Mouse (Mus musculus): Measurements from ENCODE around the gene Wdr35.
"Not testable (repeated sequence)": the region's sequence is repeated elsewhere in the genome, so short reads cannot be mapped to it uniquely, and the experiment has no call there.

The Wdr35 gene

DNA sequence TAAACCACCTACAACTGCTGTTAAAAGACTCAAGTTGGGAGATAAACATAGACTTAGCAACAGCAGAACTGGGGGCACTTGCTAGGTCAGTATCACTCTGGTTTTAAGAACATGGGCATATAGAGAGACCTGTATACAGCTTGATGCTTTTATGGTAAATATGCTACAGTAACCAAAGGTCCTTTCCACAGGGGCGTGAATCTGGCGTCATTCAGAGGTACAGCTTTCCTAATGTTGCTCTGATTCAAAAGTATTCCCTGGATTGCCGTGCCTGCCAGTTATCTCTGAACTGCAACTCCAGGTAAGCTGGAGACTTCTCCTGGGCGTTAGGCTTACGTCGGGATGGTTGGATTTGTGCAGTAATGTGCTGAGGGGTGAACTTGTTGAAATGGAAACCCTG is 34.1 kb downstream of the Wdr35 start:
- DNase-seq, result no peak

DNA sequence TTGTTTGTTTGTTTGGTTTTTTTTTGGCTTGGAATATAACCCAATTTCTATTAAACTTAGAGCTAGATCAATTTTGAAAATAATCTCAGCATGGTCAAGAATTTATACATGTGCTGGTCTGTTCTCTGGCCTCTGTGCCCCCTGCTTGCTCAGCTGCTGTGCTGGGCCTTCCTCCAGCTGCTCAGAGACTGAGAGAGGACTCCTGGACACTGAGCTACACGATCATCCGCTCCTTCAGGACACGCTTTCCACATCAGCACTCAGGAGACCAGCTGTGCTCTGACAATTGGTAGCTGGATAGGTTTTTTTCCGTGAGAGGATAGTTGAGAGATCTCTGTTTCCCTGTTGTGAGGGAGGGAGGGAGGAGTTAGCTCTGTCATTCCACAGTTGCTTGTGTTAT is 36.6 kb downstream of the Wdr35 start:
- DNase-seq, result no peak

DNA sequence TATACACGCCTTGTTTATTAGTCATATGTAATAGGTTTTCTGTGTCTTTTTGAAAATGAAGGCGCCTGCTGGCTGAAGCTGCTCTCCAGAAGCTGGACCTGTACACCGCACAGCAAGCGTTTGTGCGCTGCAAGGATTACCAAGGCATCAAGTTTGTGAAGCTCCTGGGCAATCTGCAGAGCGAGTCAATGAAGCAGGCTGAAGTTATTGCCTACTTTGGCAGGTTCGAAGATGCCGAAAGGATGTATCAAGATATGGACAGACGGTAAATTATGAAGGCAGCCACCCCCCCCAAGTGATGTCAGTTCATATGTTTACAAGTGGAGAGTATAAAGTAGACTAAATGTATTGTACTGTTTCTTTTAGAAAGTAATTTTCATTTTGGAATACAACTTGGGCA is 42.7 kb downstream of the Wdr35 start:
- no peak for DNase-seq

DNA sequence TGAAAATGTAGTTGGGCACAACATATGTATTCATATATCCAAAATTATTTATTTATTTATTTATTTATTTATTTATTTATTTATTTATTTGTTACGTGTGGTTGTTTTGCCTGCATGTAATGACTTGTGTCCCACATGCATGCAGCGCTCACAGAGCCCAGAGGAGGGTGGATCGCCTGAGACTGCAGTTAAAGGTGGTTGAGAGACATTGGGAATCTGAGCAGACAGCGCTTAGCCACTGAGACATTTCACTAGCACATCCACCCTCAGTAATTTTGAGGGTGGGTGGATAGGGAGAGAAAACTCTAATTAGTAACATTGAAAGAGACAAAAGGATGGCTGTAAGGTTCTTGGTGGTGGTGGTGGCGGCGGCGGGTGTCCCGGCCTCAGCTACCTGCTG is 46.7 kb downstream of the Wdr35 start:
- no peak for DNase-seq

DNA sequence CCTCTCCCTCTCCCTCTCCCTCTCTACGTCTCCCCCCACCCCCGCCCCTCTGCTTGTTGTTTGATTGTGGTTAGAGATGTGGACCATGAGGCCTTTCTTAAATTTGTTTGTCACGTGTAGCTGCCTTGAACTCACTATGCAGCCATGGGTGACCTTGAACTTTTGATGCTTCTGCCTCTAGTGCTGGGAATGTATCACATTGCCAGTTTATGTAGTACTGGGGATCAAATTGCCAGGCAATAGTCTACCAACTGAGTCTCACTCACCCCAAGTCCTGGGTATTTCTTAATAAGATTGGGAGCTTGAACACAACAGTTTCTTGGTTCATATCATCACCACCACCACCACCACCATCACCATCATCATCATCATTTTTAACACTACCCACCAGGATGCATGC is 47.3 kb downstream of the Wdr35 start:
- no peak for DNase-seq

DNA sequence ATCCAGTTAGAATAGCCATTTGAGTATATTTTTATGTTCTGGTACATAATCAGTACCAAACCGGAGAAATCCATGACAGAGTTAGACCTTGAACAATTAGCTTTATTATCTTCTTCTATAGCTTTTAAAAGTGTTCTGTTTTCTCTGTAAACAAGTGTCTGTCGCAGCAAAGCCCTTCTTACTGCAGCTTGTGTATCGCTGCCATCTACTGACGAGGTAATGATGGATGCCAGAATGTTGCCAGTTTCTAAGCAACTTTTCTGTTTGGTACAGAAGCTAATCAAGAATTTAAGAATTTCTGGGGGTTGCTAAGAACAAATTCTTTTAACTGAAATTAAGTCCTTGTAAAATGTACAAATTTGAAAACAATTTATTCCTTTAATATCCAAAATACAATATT is 49.3 kb downstream of the Wdr35 start:
- DNase-seq, result no peak

DNA sequence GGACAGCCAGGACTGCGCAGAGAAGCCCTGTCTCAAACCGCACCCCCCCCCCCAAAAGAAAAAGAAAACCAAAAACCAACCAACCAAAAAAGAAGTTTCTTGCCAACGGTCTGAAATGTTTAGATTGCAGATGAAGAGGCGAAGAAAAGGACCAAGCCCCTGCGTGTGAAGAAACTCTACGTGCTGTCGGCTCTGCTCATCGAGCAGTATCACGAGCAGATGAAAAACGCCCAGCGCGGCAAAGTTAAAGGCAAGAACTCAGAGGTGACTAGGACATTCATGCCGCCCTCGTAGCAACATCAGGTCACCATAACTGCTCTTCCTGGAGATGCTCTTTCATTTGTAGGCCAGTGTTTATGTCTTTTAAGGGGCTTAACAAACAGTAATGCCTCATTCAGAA is 50.4 kb downstream of the Wdr35 start:
- no peak for DNase-seq

DNA sequence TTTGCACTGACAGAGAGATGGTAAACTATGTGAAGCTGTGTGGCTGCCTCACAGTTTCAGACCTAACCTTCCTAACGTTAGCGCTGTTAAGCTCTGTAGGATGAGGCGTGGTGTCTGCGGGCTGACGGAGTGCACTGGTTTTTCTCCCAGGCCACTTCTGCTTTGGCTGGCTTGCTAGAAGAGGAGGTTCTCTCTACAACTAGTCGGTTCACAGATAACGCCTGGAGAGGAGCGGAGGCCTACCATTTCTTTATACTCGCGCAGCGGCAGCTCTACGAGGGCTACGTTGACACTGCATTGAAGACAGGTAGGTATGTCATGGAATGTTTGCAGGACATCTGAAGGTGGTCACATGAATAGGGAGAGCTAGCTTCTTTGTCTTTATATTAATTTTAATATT is 51.0 kb downstream of the Wdr35 start:
- DNase-seq, result no peak

DNA sequence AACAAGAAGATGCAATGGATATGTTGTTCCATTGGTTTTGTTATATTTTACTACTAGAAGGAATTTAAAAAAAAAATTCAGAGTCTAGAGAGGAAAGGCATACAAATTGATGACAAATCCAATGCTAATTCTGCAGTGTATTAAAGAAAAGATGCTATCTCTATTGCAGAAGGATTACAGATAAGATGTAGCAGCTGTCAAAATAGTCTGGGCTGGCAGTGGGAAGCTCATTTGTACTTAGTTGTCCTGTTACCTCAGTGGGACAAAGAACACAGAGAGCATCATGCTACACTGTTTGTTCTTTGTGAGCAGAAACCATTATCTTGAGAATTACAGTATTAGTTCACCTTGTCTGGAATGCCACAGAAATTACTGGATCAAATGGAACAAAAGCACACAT is 53.2 kb downstream of the Wdr35 start:
- no peak for DNase-seq

DNA sequence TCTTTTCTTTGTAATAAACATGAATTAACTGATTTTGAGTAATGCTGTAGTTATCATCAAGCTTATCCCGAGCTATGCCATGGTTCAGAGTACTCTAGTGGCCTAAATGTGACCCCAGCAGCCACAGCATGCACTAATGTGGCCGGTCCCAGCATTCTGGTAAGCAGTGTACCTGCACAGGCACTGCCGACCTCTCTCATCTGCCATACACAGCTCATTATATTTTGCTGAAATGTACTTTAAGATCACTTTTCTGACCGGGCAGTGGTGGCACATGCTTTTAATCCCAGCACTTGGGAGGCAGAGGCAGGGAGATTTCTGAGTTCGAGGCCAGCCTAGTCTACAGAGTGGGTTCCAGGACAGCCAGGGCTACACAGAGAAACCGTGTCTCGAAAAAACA is 55.1 kb downstream of the Wdr35 start:
- DNase-seq, result not testable (repeated sequence)

DNA sequence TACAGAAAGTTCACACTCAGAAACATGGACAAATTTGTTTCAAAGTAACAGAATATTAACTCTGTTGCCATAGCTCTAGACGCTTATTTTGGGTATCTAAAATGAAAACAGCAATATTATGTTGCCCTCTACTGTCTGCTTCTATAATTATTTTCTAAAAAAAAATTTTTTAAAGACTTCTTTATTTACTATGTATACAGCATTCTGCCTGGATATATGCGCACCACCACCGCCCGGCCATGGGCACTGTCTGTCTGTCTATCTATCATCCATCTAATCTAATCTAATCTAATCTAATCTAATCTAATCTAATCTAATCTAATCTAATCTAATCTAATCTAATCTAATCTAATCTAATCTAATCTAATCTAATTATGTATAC is 55.8 kb downstream of the Wdr35 start:
- no peak for DNase-seq

DNA sequence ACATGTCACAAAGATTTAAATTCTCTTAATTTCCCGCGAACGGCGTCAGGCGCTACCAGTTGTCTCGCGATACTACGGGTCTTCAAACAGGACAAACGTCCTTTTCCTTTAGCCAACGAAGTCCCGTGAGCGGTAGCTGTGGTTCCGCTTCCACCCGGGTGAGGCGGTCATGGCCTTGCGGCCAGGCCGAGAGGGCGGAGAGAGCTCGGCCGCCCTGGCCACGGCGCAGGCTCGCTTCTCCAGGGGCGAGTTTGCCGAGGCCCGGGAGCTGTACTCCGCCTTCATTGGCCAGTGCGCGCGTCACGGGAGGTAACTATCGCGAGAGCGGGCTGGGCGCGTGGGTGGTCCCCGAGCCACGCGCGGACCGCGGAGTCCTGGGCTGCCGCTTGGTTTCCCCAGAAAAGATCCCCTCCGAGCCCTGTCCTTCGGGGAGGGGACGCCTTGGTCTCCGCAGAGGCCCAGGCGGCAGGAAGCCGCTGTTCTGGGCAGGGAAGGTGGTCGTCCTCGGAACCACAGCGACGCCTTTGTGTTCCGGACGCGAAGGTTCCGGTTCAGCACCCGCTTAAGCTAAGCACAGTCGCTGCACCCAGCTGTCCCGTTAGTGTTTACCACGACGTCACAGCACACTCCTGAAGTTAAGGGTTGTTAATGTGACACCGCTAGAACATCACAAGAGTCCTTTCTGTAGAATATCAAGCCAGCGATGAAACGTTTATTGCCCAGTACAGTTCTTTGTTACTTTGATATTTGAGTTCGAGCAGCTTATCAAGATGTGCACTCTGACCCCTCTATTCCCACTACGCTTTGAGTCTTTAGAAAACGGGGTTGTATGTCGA is 56.4 kb downstream of the Wdr35 start, which contains the start of gene Ttc32:
Gene Ttc32 (plus strand): TSS at position 110 of the 836 bp plus-strand sequence.
- peak; percentile 97 for DNase-seq

DNA sequence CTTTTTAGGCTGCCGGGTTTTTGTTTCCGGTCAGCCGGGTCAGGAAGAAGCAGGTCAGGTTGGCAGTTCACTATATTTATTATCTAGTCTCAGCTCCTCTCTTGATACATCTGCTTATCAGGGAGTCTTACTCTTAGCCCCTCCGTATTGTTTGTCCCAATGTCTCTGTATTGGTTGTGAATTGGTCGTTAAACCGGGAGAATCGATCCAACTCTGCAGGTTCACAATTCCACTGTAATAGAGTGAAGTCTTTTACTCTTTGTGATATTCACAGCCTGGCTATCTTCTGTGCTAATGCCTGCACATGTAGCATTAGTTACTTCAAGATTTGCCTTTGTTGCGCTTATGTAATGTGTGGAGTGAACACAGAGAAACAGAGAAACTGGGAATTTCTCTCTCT is 57.5 kb downstream of the Wdr35 start:
- DNase-seq, result no peak

DNA sequence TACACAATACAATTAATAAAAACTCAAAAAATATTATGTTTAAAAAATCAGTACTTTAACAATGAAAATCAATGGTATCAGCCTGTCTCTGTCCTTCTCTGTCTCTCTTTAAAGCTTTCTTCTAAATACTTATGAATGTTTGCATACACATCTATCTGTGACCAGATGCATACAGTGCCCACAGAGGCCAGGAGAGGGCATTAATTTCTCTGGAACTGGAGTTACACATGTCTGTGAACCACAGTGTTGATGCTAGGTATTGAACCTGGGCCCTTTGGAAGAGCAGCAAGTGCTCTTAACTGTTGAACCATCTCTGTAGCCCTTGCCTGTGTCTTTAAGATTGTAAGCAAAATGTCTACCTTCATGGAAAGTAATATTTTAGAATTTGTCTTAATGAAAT is 59.4 kb downstream of the Wdr35 start:
- DNase-seq, result no peak

DNA sequence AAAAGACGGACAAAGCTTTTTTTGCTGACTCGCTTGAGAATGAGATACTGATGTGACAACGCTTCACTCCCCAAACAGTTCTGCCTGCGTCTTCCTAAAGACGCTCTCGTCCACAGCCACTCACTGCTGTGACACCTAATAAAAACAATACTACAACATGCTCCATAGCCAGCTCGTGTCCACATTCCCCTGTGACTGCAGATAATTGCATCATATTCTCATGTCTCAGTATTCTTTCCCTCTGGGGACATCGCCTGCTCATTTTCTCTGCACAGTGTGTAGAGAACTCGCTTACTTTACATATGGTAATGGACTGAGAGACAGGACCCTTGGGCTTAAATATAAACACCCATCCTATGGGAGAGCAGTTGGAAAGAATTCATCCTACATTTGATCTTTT is 62.7 kb downstream of the Wdr35 start:
- no peak for DNase-seq

DNA sequence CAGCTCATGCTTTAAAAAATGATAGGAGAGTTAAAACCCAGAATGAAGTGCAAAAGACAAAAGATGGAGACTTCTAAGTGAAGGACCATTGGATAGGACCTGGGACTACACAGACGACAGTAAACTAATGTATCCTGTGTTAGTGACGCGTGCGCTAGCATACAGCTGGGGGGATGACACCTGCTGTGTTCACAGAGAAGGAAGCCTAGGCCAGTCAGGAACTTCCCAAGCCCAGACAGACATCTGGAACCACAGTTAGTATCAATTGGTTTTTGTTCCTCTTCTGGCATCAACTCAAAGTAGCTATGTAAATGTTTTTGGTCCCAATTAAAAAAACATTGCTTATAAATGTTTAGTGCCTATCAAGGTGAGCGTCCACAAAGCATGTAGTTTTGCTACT is 66.5 kb downstream of the Wdr35 start:
- DNase-seq, result no peak

DNA sequence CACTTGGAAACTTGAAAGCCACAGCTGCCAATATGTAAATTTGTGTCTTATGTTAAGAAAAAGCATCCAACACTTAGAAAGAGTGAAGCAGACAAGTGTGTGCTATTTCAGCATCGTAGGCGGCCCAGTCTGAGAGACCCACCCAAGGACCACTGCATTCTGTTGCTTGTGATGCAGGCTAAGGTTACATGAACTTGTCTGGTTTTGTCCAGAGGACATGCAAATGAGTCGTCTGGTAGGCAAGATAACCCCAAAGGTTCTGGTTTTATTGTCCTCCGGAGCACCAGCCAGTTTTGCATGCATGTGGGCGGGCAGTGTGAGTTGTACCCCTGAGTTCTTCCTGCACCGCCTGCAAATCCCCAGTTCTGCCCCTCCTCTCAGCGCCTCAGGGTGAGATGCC is 67.0 kb downstream of the Wdr35 start:
- DNase-seq, result no peak

DNA sequence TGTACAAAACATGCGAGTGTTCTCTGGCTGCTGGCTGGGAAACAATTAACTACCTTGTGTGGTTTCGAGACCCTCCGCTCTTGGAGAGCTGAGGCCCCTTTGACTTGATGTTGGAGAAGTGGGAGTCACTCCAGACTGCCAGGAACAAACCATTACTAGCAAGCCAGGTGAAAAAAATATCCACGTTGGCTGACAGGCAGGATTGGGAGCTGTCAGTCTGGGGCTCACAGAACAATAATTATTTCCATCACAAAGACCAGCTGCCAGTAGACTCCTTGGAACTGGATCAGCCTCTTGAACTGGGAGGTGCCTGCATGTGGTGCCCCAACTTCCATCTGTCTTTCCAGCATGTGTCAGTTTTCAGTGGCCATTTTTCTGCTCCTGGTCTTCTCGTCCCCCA is 68.6 kb downstream of the Wdr35 start:
- DNase-seq, result no peak

DNA sequence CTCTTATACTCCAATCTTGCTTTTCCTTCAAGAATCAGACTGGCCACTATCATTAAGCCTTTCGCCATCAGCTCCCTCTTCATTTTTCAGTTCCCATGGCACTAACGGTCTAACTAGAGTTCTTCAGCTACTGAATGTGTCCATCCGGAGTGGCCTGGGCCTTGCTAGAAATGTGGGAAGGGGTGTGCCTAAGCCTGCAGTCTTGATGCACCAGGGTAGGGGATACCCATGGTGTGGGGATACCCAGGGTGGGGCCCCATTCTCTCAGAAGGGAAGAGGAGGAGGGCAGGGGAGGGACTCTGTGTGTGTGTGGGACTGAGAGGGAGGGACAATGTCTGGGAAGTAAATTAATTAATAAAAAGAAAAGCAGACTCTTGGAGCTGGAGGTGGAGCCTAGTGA is 69.1 kb downstream of the Wdr35 start:
- no peak for DNase-seq

DNA sequence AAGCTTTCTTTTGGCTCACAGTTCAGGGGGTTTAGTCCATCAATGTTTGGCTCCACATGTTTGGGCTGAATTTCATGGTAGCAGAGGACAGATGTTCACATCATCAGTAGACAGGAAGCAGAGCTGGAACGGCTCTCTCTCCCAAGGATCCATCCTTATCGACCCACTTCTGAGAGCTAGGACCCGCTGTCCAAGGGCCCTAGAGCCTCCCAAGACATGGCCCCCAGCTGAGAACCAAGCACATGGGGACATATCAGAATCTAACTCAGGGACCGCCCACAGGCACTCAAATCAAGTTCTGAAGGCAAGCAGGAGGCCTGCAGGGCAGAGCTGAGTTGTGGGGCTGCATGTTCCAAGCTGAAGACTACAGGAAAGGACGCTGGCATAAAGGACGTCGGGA is 71.0 kb downstream of the Wdr35 start:
- DNase-seq, result no peak

DNA sequence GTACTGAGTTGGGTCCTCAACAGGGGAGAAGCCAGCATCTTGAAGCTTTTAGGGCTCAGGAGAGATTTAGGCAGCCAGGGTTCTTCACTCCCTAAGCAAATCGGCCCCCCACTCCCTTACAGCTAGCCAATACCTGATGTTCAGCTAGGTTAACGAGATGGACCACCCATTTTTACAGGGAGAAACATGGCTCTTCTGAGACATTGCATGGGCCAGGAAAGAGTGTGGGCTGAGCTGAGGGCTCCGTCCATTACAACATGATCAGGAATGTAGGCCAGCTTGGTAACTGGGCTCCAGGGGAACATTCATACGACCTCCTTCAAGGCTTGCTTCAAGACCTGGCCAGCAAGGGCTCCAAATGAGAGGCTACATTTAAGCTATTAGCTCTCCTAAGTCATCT is 73.0 kb downstream of the Wdr35 start:
- DNase-seq, result no peak

DNA sequence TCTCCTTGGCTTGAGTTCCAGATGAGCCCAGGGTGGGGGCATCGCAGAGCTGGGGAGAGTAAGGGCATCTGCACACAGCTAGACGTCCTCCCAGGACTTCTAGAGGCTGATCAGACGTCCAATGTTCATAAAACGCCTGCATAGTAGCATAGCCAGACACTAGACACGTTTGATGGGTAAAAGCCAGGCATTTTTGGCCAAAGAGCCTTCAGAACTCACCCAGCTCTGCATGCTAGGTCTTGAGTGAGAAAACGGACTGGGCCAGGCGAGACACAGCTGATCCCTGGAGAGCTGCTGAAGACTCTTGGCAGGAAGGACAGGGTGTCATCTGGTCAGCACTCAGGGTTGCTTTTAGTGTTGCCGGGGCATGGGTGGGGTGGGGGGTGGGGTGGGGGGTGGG is 74.4 kb downstream of the Wdr35 start:
- DNase-seq, result no peak

DNA sequence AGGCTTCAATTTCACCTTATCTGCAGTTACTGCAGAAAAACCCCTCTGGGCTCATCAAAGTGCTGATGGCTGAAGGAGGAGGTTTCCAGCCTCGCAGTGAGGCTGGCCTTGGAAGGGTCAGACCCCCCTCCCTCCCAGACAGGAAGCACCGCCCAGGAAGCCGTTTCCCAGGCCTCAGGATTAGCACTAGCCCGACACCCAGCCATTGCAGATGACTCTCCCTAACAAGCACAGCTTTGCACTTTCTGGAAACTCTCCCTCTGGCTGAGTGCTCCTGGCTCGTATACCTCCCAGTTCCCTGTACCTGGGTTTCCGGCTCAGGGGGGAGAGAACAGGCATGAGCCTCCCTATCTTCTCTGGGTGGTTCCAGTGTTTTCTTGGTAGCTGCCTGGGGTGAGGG is 77.1 kb downstream of the Wdr35 start:
- no peak for DNase-seq

DNA sequence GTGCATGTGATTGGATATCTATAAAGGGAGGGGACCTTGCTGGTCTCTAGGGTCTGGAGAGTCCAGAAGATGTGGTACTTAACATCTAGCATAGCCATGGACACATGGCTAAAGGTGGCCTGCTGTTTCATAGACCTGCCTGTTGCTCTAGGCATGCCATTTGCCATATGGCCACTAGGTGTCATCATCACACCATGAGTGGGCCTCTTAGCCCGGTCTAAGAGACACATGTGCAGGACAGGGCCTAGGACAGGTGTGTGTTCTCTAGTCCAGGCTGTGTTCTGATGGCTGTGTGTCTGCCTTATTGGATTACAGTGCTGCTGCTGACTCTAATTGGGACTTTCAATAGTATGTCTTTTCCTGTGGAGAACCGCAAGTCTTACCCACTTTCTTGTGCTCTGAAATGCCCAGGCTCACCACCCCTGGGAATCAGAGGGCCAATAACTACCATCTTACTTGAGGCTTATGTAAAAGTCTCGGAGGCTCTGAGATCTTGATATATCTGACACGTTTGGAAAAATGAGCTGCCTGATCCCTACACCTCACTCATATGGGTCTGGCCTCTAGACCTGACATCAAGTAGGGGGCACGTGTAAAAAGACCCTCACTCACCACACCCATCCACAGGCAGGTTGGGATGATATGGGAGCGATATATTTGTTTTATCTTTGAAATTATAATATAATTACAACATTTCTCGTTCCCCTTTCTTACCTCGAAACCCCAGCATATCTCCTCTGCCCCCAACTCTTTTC is 78.6 kb downstream of the Wdr35 start:
- DNase-seq, result peak; percentile 74

DNA sequence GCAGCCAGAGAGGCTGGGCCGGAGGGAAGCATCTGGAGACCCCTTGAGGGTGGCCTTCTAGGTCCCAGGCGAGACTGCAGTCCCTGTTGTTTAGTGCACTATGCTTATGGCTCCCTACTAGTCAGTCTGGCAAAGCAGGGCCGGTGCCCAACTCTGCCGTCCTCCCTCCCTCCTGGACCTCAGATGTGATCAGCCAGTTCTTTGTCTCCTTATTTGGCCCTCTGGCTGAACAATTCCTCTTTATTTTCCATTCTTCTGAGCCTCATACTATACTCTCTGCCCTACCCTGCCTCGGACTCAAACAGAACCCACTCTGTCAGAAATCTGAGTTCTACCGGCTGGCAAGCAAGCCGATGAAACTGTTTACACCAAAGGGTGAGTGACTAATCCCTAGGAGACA is 79.7 kb downstream of the Wdr35 start:
- no peak for DNase-seq

Measured in right cerebral cortex, postnatal 25 days (tissue).